Mouse (Mus musculus) midbrain, postnatal 0 days (tissue): ENCODE results near the gene Foxp1. TPM values are rescaled to one million over a fixed set of nuclear protein-coding genes. Genes with fewer than 3 reads are reported as not detected.

Source experiments
- ATAC-seq: fragments of 200-750 bp; cut with Nextera tagmentation; 2 replicates; pipeline ENCODE4 v1.8.0; 2017; ENCODE audit warnings: moderate number of reproducible peaks, mild to moderate bottlenecking, moderate TSS enrichment, moderate library complexity; ENCODE audit not compliant: low FRiP score
- DNase-seq: peaks from one replicate; pipeline ENCODE4 v3.0.0-alpha.2; 2015; ENCODE audit warnings: low spot score
- H3K27ac ChIP-seq: fragments of 300-500 bp; sonication (generic); 2 replicates; pipeline ENCODE4 v1.5.1; 2014; ENCODE audit warnings: low read depth, mild to moderate bottlenecking, low read length, mixed read lengths
- H3K27me3 ChIP-seq: fragments of 300-500 bp; sonication (generic); 2 replicates; pipeline ENCODE4 v1.6.1; 2014; ENCODE audit warnings: low read length, control low read depth, mixed read lengths; ENCODE audit not compliant: insufficient read depth
- H3K36me3 ChIP-seq: fragments of 300-500 bp; sonication (generic); 2 replicates; pipeline ENCODE4 v1.6.1; 2014; ENCODE audit warnings: low read length, control low read depth, mixed read lengths; ENCODE audit not compliant: insufficient read depth
- H3K4me1 ChIP-seq: fragments of 300-500 bp; sonication (generic); 2 replicates; pipeline ENCODE4 v1.6.1; 2014; ENCODE audit warnings: mild to moderate bottlenecking, control low read depth, antibody characterized with exemption, low read length, mixed read lengths; ENCODE audit not compliant: insufficient read depth
- H3K4me2 ChIP-seq: fragments of 300-500 bp; sonication (generic); 2 replicates; pipeline ENCODE4 v1.6.1; 2014; ENCODE audit warnings: low read depth, mild to moderate bottlenecking, low read length, mixed read lengths; ENCODE audit not compliant: poor library complexity, severe bottlenecking
- H3K4me3 ChIP-seq: fragments of 300-500 bp; sonication (generic); 2 replicates; pipeline ENCODE4 v1.5.1; 2014; ENCODE audit warnings: low read depth, mild to moderate bottlenecking, low read length, moderate library complexity
- H3K9ac ChIP-seq: fragments of 300-500 bp; sonication (generic); replicated peaks from 2 replicates; pipeline ENCODE4 v1.6.1; 2014; ENCODE audit warnings: mild to moderate bottlenecking, low read length, moderate library complexity, mixed read lengths; ENCODE audit not compliant: poor library complexity, severe bottlenecking
- H3K9me3 ChIP-seq: fragments of 300-500 bp; sonication (generic); 2 replicates; pipeline ENCODE4 v1.6.1; 2016; ENCODE audit warnings: low read length, control low read depth
- CTCF ChIP-seq: IDR thresholded peaks from 2 replicates; pipeline ENCODE4 v1.5.1; 2016; ENCODE audit warnings: antibody characterized with exemption, mild to moderate bottlenecking
- WGBS: fragments of 180-500 bp; shearing (Covaris S2); extraction: QIAGEN DNeasy Blood & Tissue Kit; methylation state at CpG from one replicate; pipeline ENCODE4 v1.1.7; 2014; 5-methylcytosine and 5-hydroxymethylcytosine counted together
- polyA plus RNA-seq: library from polyadenylated mRNA; unstranded; fragments of >200 nt; fragmentation: Nextera tagmentation; extraction: Ambion mirVana; gene quantifications from 2 replicates; pipeline ENCODE4 v1.2.1, GENCODE M21; 2015
- total RNA-seq: library from RNA; depleted of rRNA; stranded (reverse); fragments of >200 nt; gene quantifications from 2 replicates; pipeline ENCODE4 v1.2.3, GENCODE M21; 2014

The Foxp1 gene
- total and polyA plus RNA-seq, 2 experiments from 2014 or later = 71.1 to 74.3 TPM

GRCm38 (mm10) chr6:99429378-99430131 lies 93.0 kb downstream of the Foxp1 start:
- Histone ChIP-seq H3K9ac (no peak overlapping the region), H3K4me2 (no peak overlapping the region), H3K4me1 (no peaks in the 10 kb centered on the region), H3K9me3 (no peaks in the 10 kb centered on the region), H3K27ac (no peak overlapping the region), H3K27me3 (no peaks in the 10 kb centered on the region), H3K4me3 (no peak overlapping the region), H3K36me3 (no peaks in the 10 kb centered on the region; the same call in 1 of the 2 replicates)
- 80% methylated on average over 16 of the region's 16 CpGs for WGBS
- ATAC-seq (no peak), DNase-seq (no peak)
- no peak for TF ChIP-seq CTCF

- no peaks in the 10 kb centered on the region for H3K36me3 ChIP-seq
- DNase-seq (no peak), ATAC-seq (no peak)
- no peak overlapping the region for H3K27ac ChIP-seq
- no peak overlapping the region for H3K4me2 ChIP-seq
- H3K9me3 ChIP-seq = no peaks in the 10 kb centered on the region
- no peak overlapping the region for H3K9ac ChIP-seq
- no peak overlapping the region for H3K4me3 ChIP-seq
- H3K27me3 ChIP-seq = no peaks in the 10 kb centered on the region
- TF ChIP-seq CTCF = no peak
- H3K4me1 ChIP-seq = no peaks in the 10 kb centered on the region
- 88% methylated on average over 2 of the region's 2 CpGs for WGBS
These were observed 93.6 kb downstream of the Foxp1 start for GRCm38 (mm10) chr6:99428961-99429360.

- no peak overlapping the region for H3K4me3 ChIP-seq
- H3K27ac ChIP-seq = no peak overlapping the region
- DNase-seq (no peak), ATAC-seq (no peak)
- H3K27me3 ChIP-seq = no peaks in the 10 kb centered on the region
- no peaks in the 10 kb centered on the region for H3K9me3 ChIP-seq
- no peaks in the 10 kb centered on the region for H3K36me3 ChIP-seq
- H3K9ac ChIP-seq = no peak overlapping the region
- 90% methylated on average over 4 of the region's 4 CpGs for WGBS
- TF ChIP-seq CTCF = no peak
- no peak overlapping the region for H3K4me2 ChIP-seq
- no peaks in the 10 kb centered on the region for H3K4me1 ChIP-seq
These were observed 95.2 kb downstream of the Foxp1 start for GRCm38 (mm10) chr6:99427301-99427700.

GRCm38 (mm10) chr6:99425044-99425443 lies 97.5 kb downstream of the Foxp1 start:
- Histone ChIP-seq H3K9me3 (no peaks in the 10 kb centered on the region), H3K4me3 (no peak overlapping the region), H3K27me3 (no peaks in the 10 kb centered on the region), H3K9ac (no peak overlapping the region), H3K4me2 (no peak overlapping the region), H3K27ac (no peak overlapping the region), H3K36me3 (no peaks in the 10 kb centered on the region), H3K4me1 (no peaks in the 10 kb centered on the region)
- 62% methylated on average over 3 of the region's 3 CpGs for WGBS
- no peak for DNase-seq
- no peak for TF ChIP-seq CTCF
- no peak for ATAC-seq

- no peak for TF ChIP-seq CTCF
- Histone ChIP-seq H3K27ac (no peak overlapping the region), H3K4me2 (no peak overlapping the region), H3K9me3 (no peaks in the 10 kb centered on the region), H3K4me1 (no peaks in the 10 kb centered on the region), H3K4me3 (no peak overlapping the region), H3K36me3 (no peaks in the 10 kb centered on the region), H3K27me3 (no peaks in the 10 kb centered on the region), H3K9ac (no peak overlapping the region)
- ATAC-seq (no peak), DNase-seq (no peak)
- 86% methylated on average over 8 of the region's 8 CpGs for WGBS
These were observed 101.9 kb downstream of the Foxp1 start for GRCm38 (mm10) chr6:99420666-99421065.

GRCm38 (mm10) chr6:99412598-99412997 lies 109.9 kb downstream of the Foxp1 start:
- no peaks in the 10 kb centered on the region for H3K9me3 ChIP-seq
- DNase-seq = no peak
- no peak overlapping the region for H3K27ac ChIP-seq
- no peak overlapping the region for H3K9ac ChIP-seq
- H3K36me3 ChIP-seq = no peaks in the 10 kb centered on the region
- H3K4me3 ChIP-seq = no peak overlapping the region
- no peak for ATAC-seq
- WGBS = 93% methylated on average over 6 of the region's 6 CpGs
- H3K4me2 ChIP-seq = no peak overlapping the region
- H3K27me3 ChIP-seq = no peaks in the 10 kb centered on the region
- H3K4me1 ChIP-seq = no peaks in the 10 kb centered on the region
- no peak for TF ChIP-seq CTCF
